Mouse (Mus musculus): ENCODE results near the gene Kctd18. TPM values are rescaled to one million over a fixed set of nuclear protein-coding genes. Genes with fewer than 3 reads are reported as not detected.
A peak's percentile ranks its signal among the peaks of the same experiment; 100 is the strongest.

Gene Kctd18
- total and polyA plus RNA-seq, 3 experiments = 18.7 to 52.7 (median 30.6) TPM

GRCm38 (mm10) chr1:57996133-57996615, 22.6 kb downstream of the Kctd18 start:
- Histone ChIP-seq H3K36me3 (replicated peaks) (peaks cover 24% of the 10 kb centered on the region), H3K4me3 (ENCODE audit: low read depth, low read length) (peak overlapping the region; percentile 81), H3K27me3 (ENCODE audit: insufficient read depth, low read length) (peaks cover 7% of the 10 kb centered on the region; the same call in 1 of the 2 replicates), H3K4me1 (ENCODE audit: insufficient read depth, low read depth, low read length) (peaks cover 28% of the 10 kb centered on the region), H3K9me3 (replicated peaks) (no peaks in the 10 kb centered on the region)
- ATAC-seq (ENCODE audit: extremely low read depth, insufficient number of reproducible peaks, low FRiP score, poor library complexity, severe bottlenecking) = peak; percentile 15; the same call in 1 of the 2 replicates
- peak; percentile 14 for DNase-seq (ENCODE audit: low spot score)
- TF ChIP-seq GATA1 (IDR thresholded peaks at IDR 0.05; ENCODE audit: borderline replicate concordance, low read length) (no peak), CTCF (IDR thresholded peaks at IDR 0.05; ENCODE audit: low read depth, low read length) (no peak), POLR2AphosphoS5 (IDR thresholded peaks at IDR 0.05; ENCODE audit: insufficient replicate concordance, low read depth, low read length) (no peak), GATA2 (IDR thresholded peaks at IDR 0.05; ENCODE audit: borderline replicate concordance, low read depth, low read length) (no peak), TAL1 (conservative IDR thresholded peaks at IDR 0.05; ENCODE audit: low read depth, low read length) (no peak)

GRCm38 (mm10) chr1:57995432-57996132, 23.2 kb downstream of the Kctd18 start, which contains the start of gene Sgo2a:
Sgo2a (plus strand) TSS chr1:57995971.
- Histone ChIP-seq H3K9me3 (replicated peaks) (no peaks in the 10 kb centered on the region), H3K27me3 (ENCODE audit: insufficient read depth, low read length) (peaks cover 8% of the 10 kb centered on the region; the same call in 1 of the 2 replicates), H3K4me1 (ENCODE audit: insufficient read depth, low read depth, low read length) (peaks cover 28% of the 10 kb centered on the region), H3K36me3 (replicated peaks) (peaks cover 19% of the 10 kb centered on the region), H3K4me3 (ENCODE audit: low read depth, low read length) (peak within 1 kb of the TSS; percentile 81)
- TF ChIP-seq CTCF (IDR thresholded peaks at IDR 0.05; ENCODE audit: low read depth, low read length) (no peak), GATA2 (IDR thresholded peaks at IDR 0.05; ENCODE audit: borderline replicate concordance, low read depth, low read length) (no peak), GATA1 (IDR thresholded peaks at IDR 0.05; ENCODE audit: borderline replicate concordance, low read length) (no peak), TAL1 (conservative IDR thresholded peaks at IDR 0.05; ENCODE audit: low read depth, low read length) (no peak), POLR2AphosphoS5 (IDR thresholded peaks at IDR 0.05; ENCODE audit: insufficient replicate concordance, low read depth, low read length) (no peak)
- peak; percentile 98 for ATAC-seq (ENCODE audit: extremely low read depth, insufficient number of reproducible peaks, low FRiP score, poor library complexity, severe bottlenecking)
- DNase-seq (ENCODE audit: low spot score) = peak; percentile 94

GRCm38 (mm10) chr1:57991277-57991676, 27.5 kb downstream of the Kctd18 start:
- Histone ChIP-seq H3K36me3 (replicated peaks) (no peaks in the 10 kb centered on the region), H3K4me1 (ENCODE audit: insufficient read depth, low read depth, low read length) (peaks cover 8% of the 10 kb centered on the region), H3K9me3 (replicated peaks) (no peaks in the 10 kb centered on the region), H3K27me3 (ENCODE audit: insufficient read depth, low read length) (peaks cover 26% of the 10 kb centered on the region), H3K4me3 (ENCODE audit: low read depth, low read length) (no peak overlapping the region)
- ATAC-seq (ENCODE audit: extremely low read depth, insufficient number of reproducible peaks, low FRiP score, poor library complexity, severe bottlenecking) = no peak
- TF ChIP-seq GATA1 (IDR thresholded peaks at IDR 0.05; ENCODE audit: borderline replicate concordance, low read length) (no peak), GATA2 (IDR thresholded peaks at IDR 0.05; ENCODE audit: borderline replicate concordance, low read depth, low read length) (no peak), TAL1 (conservative IDR thresholded peaks at IDR 0.05; ENCODE audit: low read depth, low read length) (no peak), CTCF (IDR thresholded peaks at IDR 0.05; ENCODE audit: low read depth, low read length) (no peak), POLR2AphosphoS5 (IDR thresholded peaks at IDR 0.05; ENCODE audit: insufficient replicate concordance, low read depth, low read length) (no peak)
- no peak for DNase-seq (ENCODE audit: low spot score)

- TF ChIP-seq CTCF (IDR thresholded peaks at IDR 0.05; ENCODE audit: low read depth, low read length) = no peak
- no peak for TF ChIP-seq TAL1 (conservative IDR thresholded peaks at IDR 0.05; ENCODE audit: low read depth, low read length)
- no peak for TF ChIP-seq GATA1 (IDR thresholded peaks at IDR 0.05; ENCODE audit: borderline replicate concordance, low read length)
- TF ChIP-seq GATA2 (IDR thresholded peaks at IDR 0.05; ENCODE audit: borderline replicate concordance, low read depth, low read length) = no peak
- TF ChIP-seq POLR2AphosphoS5 (IDR thresholded peaks at IDR 0.05; ENCODE audit: insufficient replicate concordance, low read depth, low read length) = no peak
- Histone ChIP-seq H3K36me3 (replicated peaks) (no peaks in the 10 kb centered on the region), H3K9me3 (replicated peaks) (no peaks in the 10 kb centered on the region), H3K27me3 (ENCODE audit: insufficient read depth, low read length) (peaks cover 30% of the 10 kb centered on the region), H3K4me1 (ENCODE audit: insufficient read depth, low read depth, low read length) (no peaks in the 10 kb centered on the region; the same call in 1 of the 2 replicates), H3K4me3 (ENCODE audit: low read depth, low read length) (no peak overlapping the region)
- ATAC-seq (ENCODE audit: extremely low read depth, insufficient number of reproducible peaks, low FRiP score, poor library complexity, severe bottlenecking) (no peak), DNase-seq (ENCODE audit: low spot score) (no peak)
Measured at GRCm38 (mm10) chr1:57989052-57989600, 29.6 kb downstream of the Kctd18 start.

- Histone ChIP-seq H3K9me3 (replicated peaks) (no peaks in the 10 kb centered on the region), H3K27me3 (ENCODE audit: insufficient read depth, low read length) (peaks cover 15% of the 10 kb centered on the region; the same call in 1 of the 2 replicates), H3K4me1 (ENCODE audit: insufficient read depth, low read depth, low read length) (no peaks in the 10 kb centered on the region), H3K4me3 (ENCODE audit: low read depth, low read length) (no peak overlapping the region), H3K36me3 (replicated peaks) (no peaks in the 10 kb centered on the region)
- ATAC-seq (ENCODE audit: extremely low read depth, insufficient number of reproducible peaks, low FRiP score, poor library complexity, severe bottlenecking) (no peak), DNase-seq (ENCODE audit: low spot score) (no peak)
- no peak for TF ChIP-seq GATA1 (IDR thresholded peaks at IDR 0.05; ENCODE audit: borderline replicate concordance, low read length)
- TF ChIP-seq POLR2AphosphoS5 (IDR thresholded peaks at IDR 0.05; ENCODE audit: insufficient replicate concordance, low read depth, low read length) = no peak
- no peak for TF ChIP-seq GATA2 (IDR thresholded peaks at IDR 0.05; ENCODE audit: borderline replicate concordance, low read depth, low read length)
- no peak for TF ChIP-seq CTCF (IDR thresholded peaks at IDR 0.05; ENCODE audit: low read depth, low read length)
- TF ChIP-seq TAL1 (conservative IDR thresholded peaks at IDR 0.05; ENCODE audit: low read depth, low read length) = no peak
Measured at GRCm38 (mm10) chr1:57976860-57977259, 41.9 kb downstream of the Kctd18 start.

DNA sequence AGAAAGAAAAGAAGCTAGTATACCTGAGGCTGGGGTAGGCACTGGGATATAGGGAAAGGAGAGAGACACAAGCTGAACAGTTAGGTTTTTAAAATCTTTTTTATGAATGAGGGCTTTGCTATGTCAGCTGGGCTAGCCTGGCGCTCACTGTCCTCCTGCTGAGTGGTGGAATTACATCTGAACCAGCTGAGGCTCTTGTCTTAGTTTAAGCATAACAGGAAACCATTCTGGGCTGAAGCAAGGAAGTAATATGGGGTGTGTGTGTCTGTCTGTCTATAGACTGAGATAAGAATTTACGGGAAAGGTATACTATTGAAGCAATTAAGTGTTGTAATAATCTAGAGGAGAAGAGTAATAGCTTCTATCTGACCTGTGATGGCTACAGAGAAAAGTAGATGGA, 47.2 kb downstream of the Kctd18 start:
- TF ChIP-seq TAL1 (conservative IDR thresholded peaks at IDR 0.05; ENCODE audit: low read depth, low read length) (no peak), POLR2AphosphoS5 (IDR thresholded peaks at IDR 0.05; ENCODE audit: insufficient replicate concordance, low read depth, low read length) (no peak), GATA1 (IDR thresholded peaks at IDR 0.05; ENCODE audit: borderline replicate concordance, low read length) (no peak), CTCF (IDR thresholded peaks at IDR 0.05; ENCODE audit: low read depth, low read length) (no peak), GATA2 (IDR thresholded peaks at IDR 0.05; ENCODE audit: borderline replicate concordance, low read depth, low read length) (no peak)

More for the DNA sequence above, 47.2 kb downstream of the Kctd18 start:
- no peak for DNase-seq (ENCODE audit: low spot score)
- ATAC-seq (ENCODE audit: extremely low read depth, insufficient number of reproducible peaks, low FRiP score, poor library complexity, severe bottlenecking) = no peak
- peaks cover 12% of the 10 kb centered on the region; the same call in 1 of the 2 replicates for H3K27me3 ChIP-seq (ENCODE audit: insufficient read depth, low read length)
- H3K9me3 ChIP-seq (replicated peaks) = no peaks in the 10 kb centered on the region
- H3K36me3 ChIP-seq (replicated peaks) = peaks cover 9% of the 10 kb centered on the region
- H3K4me1 ChIP-seq (ENCODE audit: insufficient read depth, low read depth, low read length) = peaks cover 12% of the 10 kb centered on the region
- H3K4me3 ChIP-seq (ENCODE audit: low read depth, low read length) = no peak overlapping the region

Measured in G1E (cell line).